Mouse (Mus musculus) natural killer cell, adult 2 months (primary cell): Measurements from ENCODE around the gene Spag16.

ENCODE experiments used
- DNase-seq, 2 experiments: peaks; one replicate each; pipeline ENCODE4 v3.0.0; 2022; ENCODE audit warnings: low spot score in 2 of 2

Gene Spag16

DNA sequence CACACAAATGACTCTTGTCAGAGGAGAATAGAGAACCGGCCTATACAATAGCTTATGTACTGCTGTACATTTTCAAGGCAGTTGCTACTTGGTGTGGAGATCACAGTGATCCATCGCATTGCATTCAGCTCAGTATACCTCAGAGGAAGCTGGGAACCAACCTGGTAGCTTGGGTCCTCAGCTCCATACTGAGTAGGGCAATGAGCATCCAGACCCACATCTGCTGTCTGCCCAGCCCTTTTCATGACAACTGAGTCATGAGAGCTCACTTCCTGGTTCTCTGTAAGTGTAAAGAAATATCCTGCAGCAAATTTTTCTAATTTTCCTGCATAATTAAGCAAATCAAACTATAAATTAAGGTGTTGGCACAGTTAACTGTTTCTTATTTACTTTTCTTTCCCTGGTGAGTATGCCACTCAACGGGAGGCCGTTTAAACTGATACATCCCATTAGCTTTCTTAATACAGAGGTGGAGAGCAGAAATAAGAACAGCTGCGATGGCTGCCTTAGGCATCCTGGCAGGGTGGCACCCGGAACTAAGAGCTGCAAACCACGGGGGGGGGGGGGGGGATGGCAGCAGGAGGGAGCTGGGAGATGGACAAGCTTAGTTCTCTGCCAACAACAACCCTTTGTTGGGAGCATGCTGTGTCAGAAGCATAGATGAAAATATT lies 255.6 kb downstream of the Spag16 start:
- DNase-seq, result no peak

DNA sequence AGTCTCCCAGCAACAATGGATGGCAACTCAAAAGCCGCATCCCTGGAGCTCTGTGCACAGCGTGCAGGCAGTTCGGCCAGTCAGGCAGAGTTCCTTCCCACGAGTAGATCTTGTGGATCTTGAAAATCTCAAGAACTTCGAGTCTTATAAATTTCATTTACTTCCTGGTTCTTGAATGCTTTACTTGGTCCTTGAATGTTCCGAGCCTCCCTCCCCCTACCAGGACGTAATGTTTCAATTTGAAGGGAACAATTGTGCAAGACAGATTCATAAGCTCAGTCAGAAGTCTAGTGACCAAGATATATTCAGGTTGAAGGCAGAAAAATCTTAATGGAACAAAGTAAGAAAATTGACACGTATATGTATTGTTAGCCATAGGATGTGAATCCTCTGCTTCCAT lies 277.9 kb downstream of the Spag16 start:
- DNase-seq, result no peak

DNA sequence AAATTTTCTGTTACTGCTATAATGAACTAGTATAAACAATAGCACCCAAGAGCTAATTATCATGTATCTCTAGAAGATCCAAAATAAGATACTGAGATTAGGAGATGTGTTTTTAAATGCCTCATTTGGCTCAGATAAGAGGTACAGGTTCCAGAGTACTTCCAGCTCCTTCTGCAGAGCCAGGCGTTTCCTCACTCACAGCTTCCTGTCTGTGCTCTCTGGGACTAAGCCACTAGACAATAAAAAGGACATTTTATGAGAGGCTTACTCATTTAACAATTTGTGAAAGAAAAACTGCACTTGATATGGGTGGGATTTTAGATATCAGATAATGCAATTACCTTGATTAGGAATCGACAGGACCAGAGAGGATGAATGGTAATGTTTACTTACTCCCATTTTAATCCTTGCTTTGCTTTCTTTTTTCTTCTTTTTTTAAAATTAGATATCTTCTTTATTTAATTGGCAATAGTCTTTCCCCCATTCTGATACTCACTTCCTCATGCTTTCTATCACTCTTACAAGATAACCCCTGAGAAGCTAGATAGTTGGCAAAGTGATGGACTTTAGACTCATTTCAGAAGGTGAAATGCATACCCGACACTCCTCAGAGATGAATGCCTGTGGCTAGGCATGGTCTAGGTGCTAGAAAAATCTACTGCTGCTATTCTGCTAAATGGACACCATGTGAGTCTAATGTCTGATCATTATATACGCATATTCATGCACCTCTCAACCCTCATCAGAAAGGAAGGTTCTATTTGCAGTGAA lies 289.6 kb downstream of the Spag16 start:
- no peak for DNase-seq

DNA sequence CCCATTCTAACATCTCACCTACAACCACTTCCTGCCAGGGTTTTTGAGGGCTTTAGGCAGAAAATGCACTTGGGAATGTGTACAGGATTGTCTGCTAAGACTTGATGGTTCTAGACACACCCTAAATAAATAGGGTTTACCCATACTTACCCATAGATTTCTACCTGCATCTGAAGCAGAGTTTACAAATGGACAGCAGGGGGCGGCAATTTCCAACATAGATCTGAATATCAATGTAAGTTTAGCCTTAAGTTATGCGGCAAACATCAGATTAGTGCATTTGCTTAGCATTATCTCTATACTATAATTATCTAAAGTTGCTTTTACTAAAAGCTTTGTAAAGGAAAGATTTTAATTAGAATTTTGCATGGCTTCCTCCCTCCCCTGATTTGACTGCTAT lies 301.3 kb downstream of the Spag16 start:
- DNase-seq, result no peak

DNA sequence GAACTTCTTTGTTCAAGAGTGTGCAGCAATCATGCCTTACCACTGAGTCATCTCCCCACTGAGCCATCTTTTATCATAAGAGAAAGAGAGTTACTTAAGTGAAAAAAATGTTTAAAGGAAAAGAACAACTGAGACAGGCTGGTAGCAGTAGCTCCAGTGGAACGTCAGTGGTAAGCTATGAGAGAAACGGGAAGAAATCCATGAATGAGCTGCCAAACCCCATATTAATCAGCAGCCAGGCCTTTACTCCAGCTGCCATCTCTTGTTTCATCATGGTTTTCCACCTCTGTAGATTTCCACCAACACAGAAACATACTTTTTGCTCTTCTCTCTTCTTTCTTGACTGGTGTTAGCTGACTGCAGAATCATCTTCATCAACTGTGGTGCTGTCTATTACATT lies 308.8 kb downstream of the Spag16 start:
- DNase-seq, result no peak

DNA sequence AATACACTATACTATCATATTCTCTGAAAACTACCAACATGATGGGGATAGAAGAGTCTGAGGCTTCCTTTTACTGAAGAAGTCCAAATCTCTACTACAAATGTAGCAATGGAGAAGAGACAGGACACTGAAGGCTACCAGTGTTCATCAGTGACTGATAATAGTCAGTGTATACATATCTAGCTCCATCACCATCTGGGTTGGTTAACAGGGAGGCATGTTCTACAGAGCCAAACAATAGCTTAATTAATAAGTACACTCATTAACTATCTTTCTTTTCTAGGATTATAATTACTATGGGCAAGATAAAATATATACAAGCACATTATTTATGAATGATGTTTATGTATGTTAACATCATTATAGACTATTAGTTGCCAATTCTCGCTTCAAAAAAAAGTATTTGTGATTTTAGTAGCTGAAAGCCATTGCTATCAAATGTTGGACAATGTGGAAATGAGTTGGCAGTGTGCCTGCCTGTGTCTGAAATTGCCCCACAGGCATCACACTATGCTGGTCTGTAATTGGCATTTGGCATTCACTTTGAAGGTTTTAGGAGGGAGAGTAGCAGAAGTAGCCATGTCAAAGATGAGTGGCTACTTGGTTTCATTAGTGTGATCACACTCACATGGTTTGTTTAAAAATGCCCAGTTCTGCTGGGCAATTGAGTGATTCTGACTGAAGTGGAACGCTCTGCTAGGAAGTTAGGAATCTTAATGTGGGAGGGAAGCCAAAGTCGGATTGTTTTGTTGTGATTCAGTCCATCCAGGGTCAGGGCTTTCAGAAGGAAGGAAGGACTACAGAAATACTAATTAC lies 338.8 kb downstream of the Spag16 start:
- DNase-seq, result no peak

DNA sequence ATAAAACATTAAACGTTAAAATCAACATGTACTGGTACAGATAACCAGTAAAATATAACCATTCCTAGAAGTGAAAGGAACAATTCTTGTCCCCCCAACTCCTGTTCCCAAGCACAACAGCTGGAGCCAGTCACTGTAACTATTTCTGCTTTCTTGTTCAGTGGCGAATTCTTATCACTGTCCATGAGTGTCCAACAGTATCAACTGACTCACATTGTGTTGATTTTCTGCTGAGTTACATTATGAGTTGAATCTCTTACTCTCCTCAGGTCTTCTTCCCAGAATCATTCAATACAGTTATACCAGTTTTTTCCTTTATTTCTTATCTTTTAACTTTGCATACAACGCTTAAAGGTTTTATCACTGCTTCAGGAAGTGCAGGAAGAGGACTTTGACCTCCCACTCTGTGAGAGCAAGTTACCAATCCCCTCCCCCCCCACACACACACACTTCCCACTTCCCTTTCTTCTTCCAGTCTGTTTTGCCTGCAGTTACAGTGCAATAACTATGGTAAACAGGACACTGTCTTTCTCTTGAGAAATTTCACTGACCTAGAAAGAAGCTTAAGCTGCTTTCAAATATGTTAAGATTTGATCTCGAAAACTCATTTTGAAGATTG lies 353.5 kb downstream of the Spag16 start:
- no peak for DNase-seq

DNA sequence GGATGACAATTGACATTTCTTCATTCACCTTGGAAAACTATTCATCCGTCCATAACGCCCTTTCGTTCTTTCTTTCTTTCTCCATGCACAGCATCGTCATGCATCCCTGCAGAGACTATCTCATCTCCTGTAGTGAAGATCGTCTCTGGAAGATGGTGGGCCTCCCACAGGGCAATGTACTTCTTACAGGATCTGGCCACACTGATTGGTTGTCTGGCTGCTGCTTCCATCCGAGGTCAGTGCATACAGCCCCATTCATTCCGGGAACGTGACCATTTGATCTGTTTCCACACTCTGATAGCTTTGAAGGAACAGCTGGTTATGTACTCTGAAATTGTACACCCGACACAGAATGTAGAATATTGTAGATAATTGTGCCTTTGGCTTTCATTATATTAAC lies 438.0 kb downstream of the Spag16 start:
- DNase-seq, result no peak

DNA sequence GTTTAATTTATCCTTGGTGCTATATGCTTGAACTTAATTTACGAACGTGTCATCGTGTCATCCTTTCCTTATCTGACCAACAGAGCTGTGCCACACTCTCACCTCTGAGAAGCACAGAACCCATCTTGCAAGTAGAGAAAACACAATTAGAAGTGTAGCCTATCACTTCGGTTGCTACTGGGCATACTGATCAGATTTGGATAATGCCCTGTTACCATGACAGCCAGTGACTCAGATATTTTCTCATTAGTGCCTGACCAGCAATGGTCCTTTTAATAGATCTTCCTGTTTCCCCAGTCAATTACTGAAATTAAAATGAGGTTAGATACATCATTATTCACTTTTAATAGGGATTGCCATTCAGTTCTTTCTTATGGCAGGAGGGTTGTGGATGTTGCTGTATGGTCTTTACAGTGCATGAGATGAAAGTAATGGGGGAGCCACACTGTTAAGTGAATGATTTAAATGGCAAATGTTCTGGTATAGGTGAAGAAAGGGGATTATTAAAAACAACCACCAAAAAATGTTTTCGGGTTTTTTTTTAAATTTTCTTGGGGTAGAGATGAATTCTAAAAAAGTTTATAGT lies 439.2 kb downstream of the Spag16 start:
- DNase-seq, result no peak

DNA sequence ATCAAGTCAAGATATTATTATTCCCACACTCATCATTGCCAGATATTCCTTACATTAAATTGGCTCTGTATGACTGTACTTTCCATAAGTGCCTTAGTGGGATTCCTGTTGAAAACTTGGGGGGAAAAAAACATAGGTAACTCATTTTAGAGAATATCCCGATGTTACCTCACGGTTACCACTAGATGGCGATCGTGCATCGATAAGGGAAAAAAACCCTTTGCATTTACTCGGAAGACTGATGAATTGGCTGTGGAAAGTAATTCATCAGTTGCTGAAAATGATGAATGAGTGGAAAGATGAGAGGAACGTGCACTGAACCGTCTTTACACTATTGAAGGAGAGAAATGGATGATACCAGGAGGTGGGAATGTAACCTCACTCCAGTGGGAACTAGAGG lies 443.4 kb downstream of the Spag16 start:
- DNase-seq, result no peak

DNA sequence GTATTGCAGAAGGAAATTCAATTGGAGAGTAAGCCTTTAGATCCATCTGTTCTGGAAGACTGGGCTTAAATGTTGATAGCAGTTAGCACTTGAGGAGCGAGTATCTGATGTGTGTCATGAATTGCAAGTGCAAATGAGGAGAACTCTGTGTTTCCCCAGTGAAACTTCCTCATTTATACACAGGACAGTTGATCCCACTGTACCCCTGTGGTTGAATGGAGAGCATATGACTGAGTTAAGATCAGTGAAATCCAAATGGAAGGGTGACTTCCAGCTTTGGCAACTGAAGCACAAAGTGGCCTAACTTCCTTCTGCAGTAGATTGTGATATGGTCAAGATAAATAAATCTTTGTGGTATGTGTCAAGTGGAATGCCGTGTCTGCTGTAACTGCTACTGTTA lies 446.0 kb downstream of the Spag16 start:
- no peak for DNase-seq

DNA sequence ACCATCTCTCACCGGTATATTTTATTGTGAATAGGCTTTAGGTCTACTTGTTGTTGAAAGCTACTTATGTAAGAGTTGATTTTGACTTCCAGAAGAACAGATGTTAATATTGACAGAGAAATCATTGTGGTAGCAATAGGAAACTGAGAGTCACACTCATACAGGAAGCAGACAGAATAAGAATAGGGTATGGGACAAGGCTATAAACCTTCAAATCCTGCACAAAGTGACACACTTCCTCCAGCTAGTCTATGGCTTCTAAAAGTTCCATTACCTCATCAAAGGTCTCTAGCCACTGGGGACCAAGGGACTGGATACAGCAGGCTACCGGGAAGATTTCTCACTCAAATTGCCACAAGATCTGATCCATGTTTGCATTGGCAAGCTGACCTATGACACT lies 452.5 kb downstream of the Spag16 start:
- DNase-seq, result no peak

DNA sequence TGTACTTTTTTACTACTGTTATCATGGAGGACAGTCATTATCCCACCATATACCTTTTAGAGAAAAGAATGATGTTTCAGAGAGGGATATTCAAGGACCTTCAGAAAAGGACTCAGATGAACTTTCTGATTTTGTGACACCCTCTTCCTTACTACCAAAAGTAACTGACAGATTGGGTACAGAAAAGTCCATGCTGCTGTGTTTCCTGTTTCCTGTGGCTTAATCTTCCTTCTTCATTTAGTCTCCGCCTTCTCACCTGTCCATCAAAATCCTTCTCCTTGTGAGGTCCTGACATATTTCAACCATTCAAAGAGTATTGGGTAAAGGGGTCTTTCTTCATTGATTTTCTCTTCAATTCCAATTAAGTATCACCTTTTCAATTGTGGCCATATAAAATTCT lies 456.6 kb downstream of the Spag16 start:
- DNase-seq, result no peak

DNA sequence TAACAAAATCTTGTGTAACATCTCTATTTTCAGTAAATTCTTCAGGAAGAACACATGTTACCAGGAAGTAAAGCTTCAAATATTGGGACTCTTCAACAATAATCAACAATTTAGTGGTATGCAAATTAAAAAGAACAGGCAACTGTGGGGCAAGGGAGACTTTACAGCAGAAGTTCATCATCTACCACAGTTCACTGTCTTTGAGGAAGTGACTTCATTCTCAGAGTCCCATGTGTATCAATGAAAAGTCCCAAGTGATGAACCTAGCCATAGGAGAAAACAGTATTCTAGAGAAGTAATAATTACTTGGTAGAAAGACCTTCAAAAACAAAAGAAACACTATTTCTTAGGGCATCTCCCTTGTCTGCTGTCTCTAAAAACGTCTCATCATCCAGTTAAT lies 457.4 kb downstream of the Spag16 start:
- no peak for DNase-seq

DNA sequence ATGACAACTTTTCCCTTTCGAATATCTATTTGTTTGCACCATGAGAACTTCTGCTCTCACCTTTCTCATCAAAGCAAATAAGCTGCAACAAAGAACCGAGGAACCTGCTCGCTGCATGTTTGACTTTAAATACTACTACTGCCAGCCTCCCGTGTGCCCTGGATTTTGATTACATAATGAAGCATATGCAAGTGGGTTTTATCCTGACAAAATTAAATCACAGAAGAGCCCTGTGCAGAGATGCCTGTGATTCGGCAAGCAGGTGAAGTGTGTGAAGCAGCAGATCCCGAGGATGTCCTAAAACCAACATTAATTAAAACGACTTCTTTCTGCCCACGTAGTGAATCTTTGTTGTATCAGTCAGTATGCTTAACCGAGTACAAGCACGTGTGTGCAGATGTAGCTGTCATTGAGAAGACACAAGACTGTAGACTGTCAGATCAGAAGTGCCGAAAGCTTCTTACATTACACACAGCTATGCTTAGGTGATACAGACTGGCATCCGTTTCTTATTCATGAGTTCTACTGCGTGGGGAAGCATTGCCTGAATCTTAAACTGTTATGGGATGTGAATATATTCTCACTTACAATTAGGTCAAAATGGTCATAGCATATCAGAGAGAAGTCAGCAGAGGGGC lies 489.5 kb downstream of the Spag16 start:
- no peak for DNase-seq

DNA sequence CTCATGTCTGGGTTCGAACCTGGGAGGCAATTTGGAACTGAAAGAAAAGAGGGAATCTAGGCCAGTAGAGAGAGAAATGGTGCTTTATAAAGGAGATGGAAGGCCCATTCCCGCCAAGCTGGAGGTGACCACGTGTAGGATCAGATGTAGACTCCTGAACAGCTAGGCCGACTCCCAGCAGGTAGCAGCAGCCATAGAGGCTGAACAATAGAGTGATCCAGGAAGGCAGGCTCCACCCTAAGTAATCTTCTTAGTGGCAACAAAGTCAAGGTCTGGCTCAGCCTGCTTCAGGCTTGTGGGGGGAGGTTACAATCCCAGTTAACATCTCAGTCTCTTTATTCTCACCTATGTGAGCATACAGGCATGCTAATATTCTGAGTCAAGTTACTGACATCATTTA lies 494.2 kb downstream of the Spag16 start:
- no peak for DNase-seq

DNA sequence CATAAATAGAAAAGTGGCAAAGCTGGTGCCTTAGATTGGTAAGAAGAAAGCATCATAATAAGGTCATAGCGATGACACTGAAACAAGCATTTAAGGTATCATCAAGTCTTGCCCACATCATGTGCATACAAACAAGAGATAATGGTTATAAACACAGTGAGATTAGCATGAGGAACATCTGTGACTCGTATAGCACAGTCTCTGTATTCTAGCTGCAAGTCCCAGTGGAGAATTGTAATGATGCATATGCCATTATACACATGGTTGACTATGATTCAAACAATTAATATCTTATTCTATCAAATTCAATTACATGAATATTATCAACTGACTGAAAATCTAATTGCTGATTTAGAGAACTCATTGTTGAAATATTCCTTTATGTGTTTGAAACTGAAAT lies 519.4 kb downstream of the Spag16 start:
- no peak for DNase-seq

DNA sequence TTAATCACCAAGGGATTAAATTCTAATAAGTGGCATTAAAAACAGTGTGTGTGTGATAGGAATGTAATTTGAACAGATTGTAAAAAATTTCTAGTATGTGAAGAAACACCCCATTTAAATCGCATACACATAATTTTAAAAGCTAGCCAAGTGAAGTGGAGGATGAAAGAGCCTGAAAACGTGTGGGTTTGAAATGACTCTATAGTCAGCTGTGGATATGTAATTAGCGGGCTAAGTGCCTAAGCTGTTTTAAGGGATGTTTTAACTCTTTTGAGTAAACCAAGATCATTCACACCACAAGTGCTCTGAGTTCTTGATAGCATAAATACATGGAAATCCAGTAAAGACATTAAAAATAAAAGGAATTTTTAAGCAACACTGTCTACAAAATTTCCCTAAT lies 524.6 kb downstream of the Spag16 start:
- no peak for DNase-seq

DNA sequence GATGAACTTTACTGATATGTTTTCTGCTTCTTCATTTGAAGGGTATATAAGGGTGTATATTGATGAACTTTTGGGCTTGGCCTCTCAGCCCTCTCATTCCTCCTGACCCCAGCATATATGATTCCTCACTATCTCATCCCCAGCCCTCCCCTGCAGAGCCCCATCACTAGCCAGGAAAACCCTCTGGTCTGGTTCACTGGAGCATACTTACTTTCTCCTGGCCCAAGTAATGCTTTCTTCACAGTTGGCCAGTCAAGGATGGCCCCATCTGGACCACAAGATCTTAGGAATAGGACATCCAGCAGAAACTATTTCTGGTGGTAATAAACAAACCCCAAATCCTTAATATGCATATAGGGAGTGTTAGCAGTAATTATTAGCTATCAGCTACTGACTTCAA lies 527.2 kb downstream of the Spag16 start:
- no peak for DNase-seq

DNA sequence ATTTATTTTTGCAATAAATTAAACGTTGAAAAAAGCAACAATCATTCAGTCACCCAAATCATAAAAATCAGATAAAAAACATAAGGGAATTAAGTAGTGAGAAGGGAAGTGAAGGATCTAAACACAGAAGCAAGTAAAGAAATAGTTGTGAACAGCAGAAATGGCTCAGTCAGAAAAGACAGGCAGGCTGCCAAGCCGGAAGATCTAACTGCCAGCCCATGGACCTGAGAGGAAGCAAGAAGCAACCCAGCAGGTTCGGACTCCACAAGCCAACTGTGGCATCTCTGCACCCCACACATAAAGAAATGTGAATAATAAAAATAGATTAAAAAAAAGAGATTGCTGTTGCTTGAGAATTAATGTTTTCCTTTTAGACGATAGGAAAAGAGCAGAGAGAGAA lies 545.0 kb downstream of the Spag16 start:
- DNase-seq, result no peak

DNA sequence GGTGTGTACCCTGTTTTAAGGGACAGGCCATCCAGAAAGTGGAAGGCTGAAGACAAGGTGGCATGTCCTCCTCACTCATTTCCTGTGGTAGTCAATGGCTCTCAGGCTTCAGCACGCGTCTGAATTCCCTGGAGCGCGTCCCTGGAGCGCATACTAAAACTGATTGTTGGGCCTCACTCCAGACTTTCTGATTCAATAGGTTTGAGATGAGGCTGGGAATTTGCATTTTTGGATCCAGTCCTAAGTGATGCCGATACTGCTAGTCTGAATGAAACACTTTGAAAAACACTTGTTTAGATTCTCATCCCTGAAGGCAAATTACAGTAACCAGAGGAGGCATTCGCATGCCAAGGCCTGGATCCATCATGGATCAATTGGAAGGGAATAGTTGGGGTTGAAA lies 553.3 kb downstream of the Spag16 start:
- DNase-seq, result no peak
